Mouse (Mus musculus): ENCODE data around the gene Ap2s1. TPM values are rescaled to one million over a fixed set of nuclear protein-coding genes. Genes with fewer than 3 reads are reported as not detected.
"Not testable (repeated sequence)": the region's sequence is repeated elsewhere in the genome, so short reads cannot be mapped to it uniquely, and the experiment has no call there.

The Ap2s1 gene
- total RNA-seq, 1 experiment, result 227 TPM

GRCm38 (mm10) chr7:16721629-16722028, 16.6 kb upstream of the Ap2s1 start, which contains the start of gene Ceacam9:
Ceacam9 (plus strand) TSS chr7:16721929.
- Histone ChIP-seq H3K9me3 (ENCODE audit: control insufficient read depth, insufficient read depth, low read depth, low read length) (no peaks in the 10 kb centered on the region), H3K4me3 (ENCODE audit: insufficient read depth in 1 of 2, low read depth in 1 of 2, low read length in 2 of 2, poor library complexity in 1 of 2, severe bottlenecking in 1 of 2) (no peak within 1 kb of the TSS), H3K9ac (ENCODE audit: insufficient read depth, low read depth, low read length, poor library complexity, severe bottlenecking) (no peak within 1 kb of the TSS), H3K4me1 (ENCODE audit: control insufficient read depth in 2 of 2, insufficient read depth in 2 of 2, low read length in 2 of 2, poor library complexity in 1 of 2) (peaks cover 0 to 5% of the 10 kb centered on the region in 2 experiments; a peak in 1 of 4 replicates), H3K36me3 (ENCODE audit: control insufficient read depth, insufficient read depth, low read length, poor library complexity, severe bottlenecking) (no peaks in the 10 kb centered on the region), H3K27ac (ENCODE audit: insufficient read depth, low read depth, low read length, poor library complexity, severe bottlenecking) (no peak within 1 kb of the TSS)
- in situ Hi-C loops (cut with MboI; ENCODE audit: low sequenced_read_pairs in 2 of 2, unreplicated experiment in 2 of 2), result no loop called here
- no peak for DNase-seq (ENCODE audit: low read depth, low spot score)
- TF ChIP-seq HCFC1 (IDR thresholded peaks at IDR 0.05; ENCODE audit: borderline replicate concordance, insufficient read depth, low read length), result no peak
- no peak for TF ChIP-seq MAFK (IDR thresholded peaks at IDR 0.05; ENCODE audit: insufficient read depth, low read depth, low read length)
- TF ChIP-seq ZC3H11A (IDR thresholded peaks at IDR 0.05; ENCODE audit: borderline replicate concordance, low read depth, low read length), result no peak
- no peak for TF ChIP-seq CHD2 (IDR thresholded peaks at IDR 0.05; ENCODE audit: low read depth, low read length)
- no peak for TF ChIP-seq ZNF384 (IDR thresholded peaks at IDR 0.05; ENCODE audit: low read depth, low read length)

GRCm38 (mm10) chr7:16722490-16722889, 15.7 kb upstream of the Ap2s1 start:
- H3K4me3 ChIP-seq (ENCODE audit: insufficient read depth in 1 of 2, low read depth in 1 of 2, low read length in 2 of 2, poor library complexity in 1 of 2, severe bottlenecking in 1 of 2); H3K4me1 ChIP-seq (ENCODE audit: control insufficient read depth in 2 of 2, insufficient read depth in 2 of 2, low read length in 2 of 2, poor library complexity in 1 of 2); H3K27ac ChIP-seq (ENCODE audit: insufficient read depth, low read depth, low read length, poor library complexity, severe bottlenecking); H3K9me3 ChIP-seq (ENCODE audit: control insufficient read depth, insufficient read depth, low read depth, low read length); H3K9ac ChIP-seq (ENCODE audit: insufficient read depth, low read depth, low read length, poor library complexity, severe bottlenecking); H3K36me3 ChIP-seq (ENCODE audit: control insufficient read depth, insufficient read depth, low read length, poor library complexity, severe bottlenecking); in situ Hi-C loops (cut with MboI; ENCODE audit: low sequenced_read_pairs in 2 of 2, unreplicated experiment in 2 of 2); DNase-seq (ENCODE audit: low read depth, low spot score): not testable (repeated sequence)

- Histone ChIP-seq H3K36me3 (ENCODE audit: control insufficient read depth, insufficient read depth, low read length, poor library complexity, severe bottlenecking) (no peaks in the 10 kb centered on the region), H3K9me3 (ENCODE audit: control insufficient read depth, insufficient read depth, low read depth, low read length) (no peaks in the 10 kb centered on the region), H3K27ac (ENCODE audit: insufficient read depth, low read depth, low read length, poor library complexity, severe bottlenecking) (0 out of 2 replicates have a peak overlapping the region, but pooled peaks have one; percentile 48), H3K9ac (ENCODE audit: insufficient read depth, low read depth, low read length, poor library complexity, severe bottlenecking) (peak overlapping the region; percentile 44; the same call in 1 of the 2 replicates), H3K4me3 (ENCODE audit: insufficient read depth in 1 of 2, low read depth in 1 of 2, low read length in 2 of 2, poor library complexity in 1 of 2, severe bottlenecking in 1 of 2) (peak overlapping the region; percentile 2 to 22; a peak in 2 of 4 replicates), H3K4me1 (ENCODE audit: control insufficient read depth in 2 of 2, insufficient read depth in 2 of 2, low read length in 2 of 2, poor library complexity in 1 of 2) (peaks cover 2 to 14% of the 10 kb centered on the region in 2 experiments; a peak in 3 of 4 replicates)
- in situ Hi-C loops (cut with MboI; ENCODE audit: low sequenced_read_pairs in 2 of 2, unreplicated experiment in 2 of 2), result no loop called here
- peak; percentile 97 for DNase-seq (ENCODE audit: low read depth, low spot score)
- 0 out of 2 replicates have a peak, but pooled peaks have one; percentile 5 for TF ChIP-seq MAFK (IDR thresholded peaks at IDR 0.05; ENCODE audit: insufficient read depth, low read depth, low read length)
- TF ChIP-seq ZC3H11A (IDR thresholded peaks at IDR 0.05; ENCODE audit: borderline replicate concordance, low read depth, low read length), result no peak
Observed at GRCm38 (mm10) chr7:16728596-16729348, 9.4 kb upstream of the Ap2s1 start.

GRCm38 (mm10) chr7:16729563-16729962, 8.6 kb upstream of the Ap2s1 start:
- DNase-seq (ENCODE audit: low read depth, low spot score); H3K4me3 ChIP-seq (ENCODE audit: insufficient read depth in 1 of 2, low read depth in 1 of 2, low read length in 2 of 2, poor library complexity in 1 of 2, severe bottlenecking in 1 of 2); in situ Hi-C loops (cut with MboI; ENCODE audit: low sequenced_read_pairs in 2 of 2, unreplicated experiment in 2 of 2); H3K36me3 ChIP-seq (ENCODE audit: control insufficient read depth, insufficient read depth, low read length, poor library complexity, severe bottlenecking); H3K27ac ChIP-seq (ENCODE audit: insufficient read depth, low read depth, low read length, poor library complexity, severe bottlenecking); H3K9me3 ChIP-seq (ENCODE audit: control insufficient read depth, insufficient read depth, low read depth, low read length): not testable (repeated sequence)
- H3K4me1 ChIP-seq (ENCODE audit: control insufficient read depth in 2 of 2, insufficient read depth in 2 of 2, low read length in 2 of 2, poor library complexity in 1 of 2), result peaks cover 2 to 13% of the 10 kb centered on the region in 2 experiments; a peak in 3 of 4 replicates
- peak overlapping the region; percentile 1; the same call in 1 of the 2 replicates for H3K9ac ChIP-seq (ENCODE audit: insufficient read depth, low read depth, low read length, poor library complexity, severe bottlenecking)

GRCm38 (mm10) chr7:16730791-16731190, 7.4 kb upstream of the Ap2s1 start:
- Histone ChIP-seq H3K4me3 (ENCODE audit: insufficient read depth in 1 of 2, low read depth in 1 of 2, low read length in 2 of 2, poor library complexity in 1 of 2, severe bottlenecking in 1 of 2) (peak overlapping the region; percentile 58), H3K27ac (ENCODE audit: insufficient read depth, low read depth, low read length, poor library complexity, severe bottlenecking) (no peak overlapping the region; the same call in 1 of the 2 replicates), H3K9me3 (ENCODE audit: control insufficient read depth, insufficient read depth, low read depth, low read length) (no peaks in the 10 kb centered on the region), H3K4me1 (ENCODE audit: control insufficient read depth in 2 of 2, insufficient read depth in 2 of 2, low read length in 2 of 2, poor library complexity in 1 of 2) (peaks cover 2 to 13% of the 10 kb centered on the region in 2 experiments; a peak in 3 of 4 replicates), H3K36me3 (ENCODE audit: control insufficient read depth, insufficient read depth, low read length, poor library complexity, severe bottlenecking) (no peaks in the 10 kb centered on the region), H3K9ac (ENCODE audit: insufficient read depth, low read depth, low read length, poor library complexity, severe bottlenecking) (peak overlapping the region; percentile 66; the same call in 1 of the 2 replicates)
- in situ Hi-C loops (cut with MboI; ENCODE audit: low sequenced_read_pairs in 2 of 2, unreplicated experiment in 2 of 2), result no loop called here
- DNase-seq (ENCODE audit: low read depth, low spot score), result no peak
- no peak for TF ChIP-seq CHD2 (IDR thresholded peaks at IDR 0.05; ENCODE audit: low read depth, low read length)
- no peak for TF ChIP-seq HCFC1 (IDR thresholded peaks at IDR 0.05; ENCODE audit: borderline replicate concordance, insufficient read depth, low read length)
- TF ChIP-seq MAFK (IDR thresholded peaks at IDR 0.05; ENCODE audit: insufficient read depth, low read depth, low read length), result no peak
- TF ChIP-seq ZNF384 (IDR thresholded peaks at IDR 0.05; ENCODE audit: low read depth, low read length), result no peak
- no peak for TF ChIP-seq ZC3H11A (IDR thresholded peaks at IDR 0.05; ENCODE audit: borderline replicate concordance, low read depth, low read length)
